Mouse (Mus musculus) ES-Bruce4 (cell line): Measurements from ENCODE around the gene Ankrd34a.

Experiments used
- CTCF ChIP-seq: IDR thresholded peaks from one replicate; pipeline ENCODE4 v1.8.1; 2011; ENCODE audit warnings: low read depth, low read length
- POLR2A ChIP-seq: IDR thresholded peaks from one replicate; pipeline ENCODE4 v1.8.1; 2011; ENCODE audit warnings: low read length; ENCODE audit not compliant: insufficient read depth

- TF ChIP-seq CTCF (no peak), POLR2A (no peak)
These were observed 775 bp upstream of the Ankrd34a start for GRCm38 (mm10) chr3:96595661-96596060.
